Mouse (Mus musculus): ENCODE data around the gene Srprb. TPM values are rescaled to one million over a fixed set of nuclear protein-coding genes. Genes with fewer than 3 reads are reported as not detected.

The Srprb gene
- 47.5 and 55.1 TPM in 2 replicates for polyA plus RNA-seq (2015; fragmentation: Nextera tagmentation; extraction: Ambion mirVana)

DNA sequence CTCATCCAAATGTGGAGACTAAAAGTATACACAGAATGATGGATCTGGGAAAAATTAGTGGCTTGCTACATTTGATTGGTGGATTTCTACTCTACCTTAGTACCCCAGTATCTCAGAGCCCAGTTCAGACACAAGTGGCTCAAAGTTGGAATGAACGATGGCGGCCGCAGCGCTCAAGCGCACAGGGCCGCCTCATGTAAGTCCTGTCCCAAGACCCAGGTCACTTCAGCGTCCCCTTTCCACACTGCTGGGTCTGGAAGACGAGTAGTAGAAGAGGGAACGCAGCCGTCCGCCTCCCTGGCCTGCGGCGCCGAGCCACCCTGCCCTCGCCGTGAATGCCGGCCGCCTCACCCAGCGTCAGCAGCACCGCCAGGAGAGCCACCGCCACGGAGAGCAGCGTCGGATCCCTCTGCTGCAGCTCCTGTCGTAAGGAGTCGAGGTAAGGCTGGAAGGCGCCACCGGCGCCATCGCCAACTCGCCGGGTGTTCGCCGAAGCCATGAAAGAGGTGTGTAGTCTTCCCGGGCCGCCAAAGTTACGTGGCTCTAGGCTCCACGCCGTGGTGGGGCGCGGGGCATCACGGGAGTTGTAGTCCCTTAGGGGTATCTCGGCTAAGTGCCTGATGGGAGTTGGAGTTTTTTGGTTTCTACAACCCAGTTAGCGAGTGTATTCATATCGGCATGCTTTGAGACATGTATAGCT, at the start of gene Srprb:
Srprb (minus strand) TSS at position 577 of the 700 bp plus-strand sequence.
- peaks cover 25% of the 10 kb centered on the region for H3K36me3 ChIP-seq (ENCODE audit: poor library complexity, severe bottlenecking)
- peak; percentile 99 for ATAC-seq
- no peaks in the 10 kb centered on the region for H3K9me3 ChIP-seq (replicated peaks)
- peak within 1 kb of the TSS; percentile 75 for H3K27ac ChIP-seq
- H3K27me3 ChIP-seq = no peaks in the 10 kb centered on the region
- peak within 1 kb of the TSS; percentile 83 for H3K4me3 ChIP-seq
- WGBS = under 1% methylated on average over 45 of the region's 45 CpGs
- peak within 1 kb of the TSS; percentile 59 for H3K4me2 ChIP-seq
- H3K9ac ChIP-seq = peak within 1 kb of the TSS; percentile 85
- peaks cover 8% of the 10 kb centered on the region for H3K4me1 ChIP-seq

DNA sequence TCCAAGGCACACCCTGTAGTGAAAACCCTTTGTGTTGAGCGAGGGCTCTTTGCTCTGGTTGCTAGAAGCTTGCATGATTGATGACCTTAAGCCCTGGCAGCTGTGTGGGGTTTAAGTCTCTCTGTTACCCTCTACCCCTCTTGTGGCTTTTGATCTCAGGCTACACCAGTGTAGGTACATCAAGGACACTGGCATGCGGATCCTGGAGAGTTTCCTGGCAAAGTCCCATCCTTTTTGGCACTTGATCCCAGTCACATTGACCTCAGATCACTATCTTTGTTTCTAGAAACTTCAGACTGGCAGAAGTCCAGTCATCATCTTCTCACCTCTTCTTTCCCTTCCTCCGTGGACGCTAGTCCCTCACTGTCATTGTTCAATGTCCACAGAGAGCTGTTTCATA, 46.7 kb upstream of the Srprb start:
- Histone ChIP-seq H3K36me3 (ENCODE audit: poor library complexity, severe bottlenecking) (no peaks in the 10 kb centered on the region), H3K4me1 (no peaks in the 10 kb centered on the region), H3K27me3 (no peaks in the 10 kb centered on the region), H3K4me2 (no peak overlapping the region), H3K27ac (no peak overlapping the region), H3K9ac (no peak overlapping the region), H3K9me3 (replicated peaks) (no peaks in the 10 kb centered on the region), H3K4me3 (no peak overlapping the region)
- WGBS = 67% methylated on average over 4 of the region's 4 CpGs
- no peak for ATAC-seq

DNA sequence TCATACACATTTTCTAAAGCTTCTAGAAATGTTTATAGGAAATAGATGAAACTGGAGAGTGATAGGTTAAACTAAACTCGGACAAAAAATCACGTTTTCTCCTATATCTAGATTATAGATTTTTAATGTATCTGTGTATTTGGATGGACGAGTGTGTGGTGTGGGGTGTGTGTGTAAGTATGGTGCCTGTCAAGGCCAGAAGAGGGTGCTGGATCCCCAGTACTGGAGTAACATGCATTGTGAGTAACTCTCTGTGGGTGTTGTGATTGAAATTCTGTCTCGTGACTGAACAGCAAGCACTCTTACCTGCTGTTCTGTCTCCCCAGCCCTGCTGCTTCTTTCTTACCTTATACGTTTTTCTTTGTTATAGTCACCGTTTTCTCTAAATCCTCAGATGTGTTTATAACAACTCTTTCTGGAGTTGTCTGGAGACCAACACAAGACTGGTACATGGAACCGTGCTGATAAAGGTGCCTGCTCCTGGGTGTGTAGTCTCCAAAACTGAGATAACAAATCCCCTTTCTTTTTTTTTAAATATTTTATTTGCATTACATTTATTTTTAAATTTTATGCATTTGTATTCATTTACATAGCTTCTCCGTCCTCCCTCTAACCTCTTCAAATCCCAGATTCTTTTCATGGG, 44.7 kb upstream of the Srprb start:
- no peak overlapping the region for H3K27ac ChIP-seq
- H3K4me1 ChIP-seq = no peaks in the 10 kb centered on the region
- no peak overlapping the region for H3K4me3 ChIP-seq
- WGBS = 87% methylated on average over 8 of the region's 8 CpGs
- no peaks in the 10 kb centered on the region for H3K36me3 ChIP-seq (ENCODE audit: poor library complexity, severe bottlenecking)
- no peaks in the 10 kb centered on the region for H3K9me3 ChIP-seq (replicated peaks)
- H3K4me2 ChIP-seq = no peak overlapping the region
- no peaks in the 10 kb centered on the region for H3K27me3 ChIP-seq
- no peak overlapping the region for H3K9ac ChIP-seq
- no peak for ATAC-seq

DNA sequence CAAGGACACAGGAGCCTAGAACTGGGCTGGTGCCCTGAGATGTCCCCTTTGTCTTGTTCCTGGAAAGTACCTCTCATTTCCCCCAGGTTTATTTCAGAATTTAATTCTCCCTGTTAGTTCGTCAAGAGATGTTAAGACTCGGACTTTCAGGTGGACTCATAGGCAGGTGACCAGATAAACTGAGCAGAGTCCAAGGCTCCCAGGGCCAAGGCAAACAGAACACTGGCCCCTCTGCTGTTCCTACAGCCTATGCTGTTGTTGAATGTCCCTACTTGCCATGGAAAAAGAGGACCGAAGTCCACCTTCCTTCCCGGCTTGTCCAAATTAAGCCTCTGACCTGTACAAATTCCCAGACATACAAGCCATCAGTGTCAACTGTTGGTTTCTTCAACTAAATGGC, 41.7 kb upstream of the Srprb start:
- WGBS = 93% methylated on average over 4 of the region's 4 CpGs
- H3K4me2 ChIP-seq = no peak overlapping the region
- no peak for ATAC-seq
- H3K9me3 ChIP-seq (replicated peaks) = no peaks in the 10 kb centered on the region
- no peaks in the 10 kb centered on the region for H3K4me1 ChIP-seq
- no peaks in the 10 kb centered on the region for H3K36me3 ChIP-seq (ENCODE audit: poor library complexity, severe bottlenecking)
- no peak overlapping the region for H3K9ac ChIP-seq
- no peak overlapping the region for H3K4me3 ChIP-seq
- H3K27ac ChIP-seq = no peak overlapping the region
- H3K27me3 ChIP-seq = no peaks in the 10 kb centered on the region

DNA sequence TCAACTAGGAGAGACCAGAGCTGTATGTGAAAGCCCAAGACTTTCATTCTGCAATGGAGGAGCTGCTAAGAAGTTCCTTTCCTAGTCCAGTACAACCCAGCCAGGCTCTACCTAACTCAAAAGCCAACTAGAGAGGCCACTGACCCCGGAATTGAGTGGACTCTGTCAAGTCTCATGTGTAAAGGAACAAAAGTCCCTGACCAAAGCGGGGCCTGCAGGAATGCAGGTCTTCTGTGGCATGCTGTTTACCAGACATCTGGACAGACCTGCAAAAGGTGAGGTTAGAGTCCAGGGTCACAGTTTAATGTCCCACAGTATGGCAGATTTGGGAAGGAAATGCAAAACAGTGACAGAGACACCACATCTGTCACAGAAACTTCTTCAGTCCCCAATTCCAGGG, 39.3 kb upstream of the Srprb start:
- no peak for ATAC-seq
- no peak overlapping the region for H3K4me3 ChIP-seq

DNA sequence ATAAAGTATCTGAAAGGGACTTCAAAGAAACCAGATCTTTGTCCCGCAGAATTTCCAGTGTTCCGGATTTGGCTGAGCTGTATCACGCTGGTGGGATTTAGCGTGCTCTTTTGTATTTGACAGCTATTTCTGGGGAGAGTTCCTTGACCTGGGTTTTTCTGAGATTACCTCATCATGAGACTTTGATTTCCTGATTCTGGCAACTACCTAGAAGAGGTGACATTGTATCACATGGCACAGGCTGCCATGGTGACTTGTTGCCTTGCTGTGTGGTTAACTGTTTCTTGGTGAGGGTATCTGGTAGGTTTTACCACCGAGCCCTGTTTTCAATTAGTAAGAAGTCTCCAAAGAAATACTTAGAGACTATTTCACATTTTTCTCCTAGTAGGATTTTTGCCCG, 37.5 kb upstream of the Srprb start:
- Histone ChIP-seq H3K9me3 (replicated peaks) (no peaks in the 10 kb centered on the region), H3K27ac (no peak overlapping the region), H3K4me2 (no peak overlapping the region), H3K27me3 (no peaks in the 10 kb centered on the region), H3K4me1 (no peaks in the 10 kb centered on the region), H3K4me3 (no peak overlapping the region), H3K9ac (no peak overlapping the region), H3K36me3 (ENCODE audit: poor library complexity, severe bottlenecking) (no peaks in the 10 kb centered on the region)
- ATAC-seq = no peak
- WGBS = 79% methylated on average over 6 of the region's 6 CpGs

More for the DNA sequence above, 39.3 kb upstream of the Srprb start:
- Histone ChIP-seq H3K9me3 (replicated peaks) (no peaks in the 10 kb centered on the region), H3K27me3 (no peaks in the 10 kb centered on the region), H3K4me2 (no peak overlapping the region), H3K4me1 (no peaks in the 10 kb centered on the region), H3K9ac (no peak overlapping the region), H3K27ac (no peak overlapping the region), H3K36me3 (ENCODE audit: poor library complexity, severe bottlenecking) (no peaks in the 10 kb centered on the region)
- WGBS = 86% methylated on average over 2 of the region's 2 CpGs

DNA sequence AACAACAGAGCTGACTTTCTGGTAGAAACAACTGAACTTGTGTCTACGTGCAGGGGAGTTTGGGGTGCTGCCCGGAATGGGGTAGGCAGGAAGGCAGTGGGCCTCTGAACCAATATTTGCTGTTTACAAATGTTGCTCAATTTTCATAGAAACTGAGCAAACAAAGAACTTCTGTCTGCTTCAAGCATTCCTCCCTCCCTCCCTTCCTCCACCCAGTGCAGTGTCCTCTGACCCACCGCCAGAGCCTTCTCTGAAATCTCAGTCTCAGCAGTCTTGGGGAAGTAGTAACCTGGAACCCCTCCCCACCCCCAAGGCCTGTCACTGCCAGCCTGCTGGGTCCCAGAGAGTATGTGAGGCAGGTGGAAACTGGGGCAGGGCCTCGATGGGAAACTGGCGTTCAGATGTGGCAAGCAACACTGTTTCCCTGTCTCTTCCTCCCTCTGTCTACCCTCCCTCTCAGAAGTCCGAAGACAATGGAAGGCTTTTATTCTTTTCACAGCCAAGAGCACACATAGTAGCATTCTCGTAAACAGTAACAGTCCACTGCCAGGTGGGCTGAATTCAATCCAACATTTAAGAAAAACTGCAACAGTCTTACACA, 32.7 kb upstream of the Srprb start:
- WGBS = 62% methylated on average over 7 of the region's 7 CpGs
- H3K27me3 ChIP-seq = no peaks in the 10 kb centered on the region
- ATAC-seq = no peak
- H3K4me1 ChIP-seq = peaks cover 5% of the 10 kb centered on the region; the same call in 1 of the 2 replicates
- no peak overlapping the region for H3K4me2 ChIP-seq
- H3K36me3 ChIP-seq (ENCODE audit: poor library complexity, severe bottlenecking) = no peaks in the 10 kb centered on the region
- H3K9ac ChIP-seq = no peak overlapping the region
- H3K27ac ChIP-seq = no peak overlapping the region
- H3K4me3 ChIP-seq = no peak overlapping the region
- H3K9me3 ChIP-seq (replicated peaks) = no peaks in the 10 kb centered on the region

DNA sequence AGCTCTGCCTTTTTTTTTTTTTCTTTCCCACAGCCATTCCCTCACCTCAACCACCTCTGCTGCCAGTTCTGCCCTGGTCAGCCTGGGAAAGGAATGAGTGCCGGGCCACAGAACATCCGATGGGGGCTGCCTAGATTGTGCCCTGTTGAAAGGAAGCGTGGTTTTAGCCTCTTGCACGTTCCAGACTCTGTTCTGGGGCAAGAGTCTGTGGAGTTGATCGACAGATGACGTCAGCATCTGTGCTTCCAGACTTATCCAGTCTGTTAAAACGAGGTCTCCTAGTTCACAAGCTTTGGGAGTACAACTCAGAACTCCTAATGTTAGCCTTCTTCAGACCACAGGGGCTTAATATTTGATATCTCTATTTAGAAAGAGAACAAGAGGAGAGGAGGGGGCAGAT, 32.1 kb upstream of the Srprb start:
- Histone ChIP-seq H3K36me3 (ENCODE audit: poor library complexity, severe bottlenecking) (no peaks in the 10 kb centered on the region), H3K27me3 (no peaks in the 10 kb centered on the region), H3K4me2 (no peak overlapping the region), H3K4me1 (peaks cover 5% of the 10 kb centered on the region; the same call in 1 of the 2 replicates), H3K27ac (no peak overlapping the region), H3K9me3 (replicated peaks) (no peaks in the 10 kb centered on the region), H3K4me3 (no peak overlapping the region), H3K9ac (no peak overlapping the region)
- no peak for ATAC-seq
- 79% methylated on average over 7 of the region's 7 CpGs for WGBS

DNA sequence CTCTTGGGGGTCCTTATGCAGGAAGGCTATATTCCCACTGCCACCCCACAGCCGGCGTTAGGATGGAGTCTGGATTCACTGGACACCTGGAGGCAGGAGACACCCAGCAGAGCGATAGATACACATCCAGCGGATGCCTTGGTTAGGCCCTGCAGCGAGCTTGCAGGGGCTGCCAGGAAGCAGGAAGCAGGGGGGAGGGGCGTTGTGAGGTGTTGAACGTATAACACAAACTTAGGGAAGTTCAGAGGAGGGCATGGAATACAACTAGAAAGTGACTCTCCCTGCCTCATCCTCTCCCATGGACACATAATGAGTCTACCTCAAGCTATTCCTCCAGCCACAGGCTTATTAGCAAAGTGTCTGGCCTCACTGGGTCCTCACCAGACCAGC, 31.1 kb upstream of the Srprb start:
- H3K27me3 ChIP-seq = no peaks in the 10 kb centered on the region
- H3K4me1 ChIP-seq = peaks cover 5% of the 10 kb centered on the region; the same call in 1 of the 2 replicates
- H3K9ac ChIP-seq = no peak overlapping the region
- H3K27ac ChIP-seq = no peak overlapping the region
- H3K9me3 ChIP-seq (replicated peaks) = no peaks in the 10 kb centered on the region
- no peaks in the 10 kb centered on the region for H3K36me3 ChIP-seq (ENCODE audit: poor library complexity, severe bottlenecking)
- 82% methylated on average over 7 of the region's 7 CpGs for WGBS
- no peak overlapping the region for H3K4me3 ChIP-seq
- no peak overlapping the region for H3K4me2 ChIP-seq
- no peak for ATAC-seq

DNA sequence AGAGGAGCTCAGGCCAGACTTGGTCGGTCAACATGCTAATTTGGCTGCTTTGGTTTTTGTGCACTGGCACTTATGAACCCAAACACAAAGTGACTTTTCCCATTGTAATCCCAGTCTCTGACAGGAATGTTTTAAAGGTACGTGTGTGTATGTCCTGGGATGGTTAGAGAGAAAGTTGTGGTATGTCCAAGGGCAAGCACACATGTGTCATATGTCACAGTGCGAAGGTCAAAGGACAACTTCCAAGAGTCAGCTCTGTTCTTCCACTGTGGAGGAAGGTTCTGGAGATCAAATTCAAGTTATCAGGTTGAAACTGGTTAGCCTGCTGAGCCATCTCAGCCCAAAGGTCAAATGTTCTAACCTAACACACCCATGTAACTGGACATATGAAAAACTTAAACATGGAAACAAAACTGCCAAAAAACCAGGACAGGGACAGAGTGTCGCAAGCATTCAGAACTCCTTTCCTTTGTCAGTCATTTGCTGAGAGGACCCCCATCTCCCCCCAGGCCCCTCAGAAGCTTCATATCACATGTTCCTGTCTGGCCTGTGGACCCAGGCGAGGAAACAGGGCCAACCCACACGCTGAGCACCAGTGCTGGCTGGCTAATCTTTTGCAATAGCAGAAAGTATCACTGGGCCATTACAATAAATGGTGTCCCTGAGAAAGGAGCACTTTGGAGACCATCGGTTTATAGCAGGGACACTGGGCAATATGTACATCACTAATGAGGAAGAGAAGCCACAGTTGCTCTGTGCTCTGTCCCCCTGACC, 30.5 kb upstream of the Srprb start:
- no peaks in the 10 kb centered on the region for H3K27me3 ChIP-seq
- no peak overlapping the region for H3K9ac ChIP-seq
- no peak overlapping the region for H3K4me3 ChIP-seq
- 89% methylated on average over 7 of the region's 7 CpGs for WGBS
- H3K36me3 ChIP-seq (ENCODE audit: poor library complexity, severe bottlenecking) = no peaks in the 10 kb centered on the region
- H3K9me3 ChIP-seq (replicated peaks) = no peaks in the 10 kb centered on the region
- no peak overlapping the region for H3K4me2 ChIP-seq
- peaks cover 5% of the 10 kb centered on the region; the same call in 1 of the 2 replicates for H3K4me1 ChIP-seq
- H3K27ac ChIP-seq = no peak overlapping the region
- ATAC-seq = no peak

DNA sequence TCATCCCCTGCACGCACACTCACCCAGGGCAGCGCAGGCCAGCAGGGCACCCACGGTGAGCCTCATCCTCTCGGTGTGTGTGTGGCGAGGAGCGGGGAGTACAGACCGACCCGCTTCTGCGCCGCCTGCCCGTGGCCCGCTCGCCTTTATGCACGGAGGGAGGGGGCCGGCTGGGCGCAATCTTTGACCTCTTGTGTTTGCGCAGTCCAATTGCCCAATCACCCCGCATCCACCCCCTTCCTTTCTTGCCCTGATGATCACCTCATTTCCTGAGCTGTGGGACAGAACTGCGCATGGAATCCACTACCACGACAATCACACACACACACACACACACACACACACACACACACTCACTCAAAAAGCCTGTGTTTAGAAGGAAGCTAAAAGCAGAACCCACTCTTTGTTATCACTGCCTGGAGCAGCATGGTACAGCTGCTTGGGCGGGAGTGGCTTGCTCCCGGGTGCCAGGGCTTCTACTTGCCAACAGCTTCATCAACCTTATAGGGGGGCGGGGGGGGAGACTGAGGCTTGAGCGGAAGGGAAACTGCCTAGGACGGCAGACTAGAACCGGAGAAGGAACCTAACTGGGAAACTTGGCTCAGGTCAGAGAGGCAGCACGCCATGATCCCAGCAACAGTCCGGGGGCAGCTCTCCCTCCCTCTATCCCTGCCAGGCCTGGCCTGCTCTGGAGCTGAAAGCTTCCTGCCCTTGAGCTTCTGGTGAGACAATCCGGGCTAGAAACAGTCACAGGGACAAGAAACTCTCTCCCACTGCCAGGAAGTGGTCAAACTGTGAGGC, 28.4 kb upstream of the Srprb start, which contains the start of the genes Gm20425 and Trf:
Gm20425 (minus strand) TSS at position 157 of the 801 bp plus-strand sequence.
Trf (minus strand) TSS at position 294 of the 801 bp plus-strand sequence.
- 0 out of 2 replicates have a peak within 1 kb of the TSS, but pooled peaks have one; percentile 20 for H3K27ac ChIP-seq
- no peaks in the 10 kb centered on the region for H3K9me3 ChIP-seq (replicated peaks)
- H3K4me1 ChIP-seq = peaks cover 5% of the 10 kb centered on the region; the same call in 1 of the 2 replicates
- H3K27me3 ChIP-seq = no peaks in the 10 kb centered on the region
- ATAC-seq = peak; percentile 70
- no peaks in the 10 kb centered on the region for H3K36me3 ChIP-seq (ENCODE audit: poor library complexity, severe bottlenecking)
- peak within 1 kb of the TSS; percentile 16; the same call in 1 of the 2 replicates for H3K4me3 ChIP-seq
- H3K9ac ChIP-seq = peak within 1 kb of the TSS; percentile 30; the same call in 1 of the 2 replicates
- peak within 1 kb of the TSS; percentile 35 for H3K4me2 ChIP-seq
- WGBS = 64% methylated on average over 29 of the region's 29 CpGs
